Mouse (Mus musculus) MEL (cell line): ENCODE measurements around the gene Mrps18a.
A peak's percentile ranks its signal among the peaks of the same experiment; 100 is the strongest.

Experiments
- CTCF ChIP-seq, 3 experiments: IDR thresholded peaks in 2 of 3; conservative IDR thresholded peaks in 1 of 3; 2 replicates each; pipeline ENCODE4 v1.5.1; 2011 to 2012; ENCODE audit warnings: low read length in 3 of 3, low read depth in 2 of 3, mild to moderate bottlenecking in 2 of 3, improper control_type of control experiment in 1 of 3, inconsistent platforms in 1 of 3, mixed read lengths in 1 of 3, moderate library complexity in 1 of 3; ENCODE audit not compliant: control insufficient read depth in 1 of 3, insufficient read depth in 1 of 3, poor library complexity in 1 of 3, severe bottlenecking in 1 of 3
- E2F4 ChIP-seq: IDR thresholded peaks from 2 replicates; pipeline ENCODE4 v1.6.1; 2011; ENCODE audit warnings: low read depth, low read length, improper control_type of control experiment, borderline replicate concordance
- EP300 ChIP-seq, 2 experiments: IDR thresholded peaks; 2 replicates each; pipeline ENCODE4 v1.6.1; 2011; ENCODE audit warnings: improper control_type of control experiment in 2 of 2, low read length in 2 of 2, low read depth in 1 of 2, mild to moderate bottlenecking in 1 of 2
- GABPA ChIP-seq: IDR thresholded peaks from 2 replicates; pipeline ENCODE4 v1.6.1; 2012; ENCODE audit warnings: low read depth, mild to moderate bottlenecking, inconsistent platforms, low read length, improper control_type of control experiment, moderate library complexity
- POLR2A ChIP-seq, 2 experiments: IDR thresholded peaks; 2 replicates each; pipeline ENCODE4 v1.6.1; 2011 to 2012; ENCODE audit warnings: low read length in 2 of 2, mild to moderate bottlenecking in 2 of 2, control low read depth in 1 of 2, improper control_type of control experiment in 1 of 2, low read depth in 1 of 2, moderate library complexity in 1 of 2; ENCODE audit not compliant: control insufficient read depth in 1 of 2, insufficient read depth in 1 of 2, poor library complexity in 1 of 2
- RAD21 ChIP-seq: IDR thresholded peaks from 2 replicates; pipeline ENCODE4 v1.6.1; 2011; ENCODE audit warnings: mild to moderate bottlenecking, low read depth, low read length, improper control_type of control experiment

DNA sequence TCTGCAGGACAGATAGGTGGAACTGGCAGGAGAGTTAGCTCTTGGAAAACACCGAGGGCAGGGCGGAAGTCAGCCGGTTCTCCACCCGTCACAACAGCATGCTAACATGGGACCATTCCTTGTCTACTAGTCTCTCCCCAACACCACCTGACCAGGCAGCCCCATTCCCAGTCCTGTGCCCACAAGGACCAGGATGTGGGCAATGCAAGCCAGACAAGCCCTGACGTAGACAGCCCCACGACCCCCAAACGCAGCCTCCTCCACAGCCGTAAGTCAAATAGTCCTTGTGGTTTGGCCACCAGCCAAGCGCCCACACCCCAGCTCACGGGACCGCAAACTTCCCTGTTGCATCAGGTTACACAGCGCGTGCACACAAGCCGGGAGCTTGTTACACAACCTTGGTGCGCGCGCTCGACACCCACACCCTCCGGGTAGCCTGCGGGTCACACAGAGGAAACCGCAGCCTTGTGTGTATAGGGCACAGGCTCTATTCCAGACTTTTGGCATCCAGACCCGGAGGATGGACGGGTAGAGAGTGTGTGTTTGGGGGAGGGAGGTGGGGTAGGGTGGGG is 37.0 kb upstream of the Mrps18a start:
- TF ChIP-seq CTCF (IDR thresholded peaks at IDR 0.05 in 2 of 3, conservative IDR thresholded peaks at IDR 0.05 in 1 of 3; ENCODE audit: control insufficient read depth in 1 of 3, insufficient read depth in 1 of 3, low read depth in 2 of 3, low read length in 3 of 3, poor library complexity in 1 of 3, severe bottlenecking in 1 of 3) (no peak), POLR2A (IDR thresholded peaks at IDR 0.05; ENCODE audit: control insufficient read depth in 1 of 2, insufficient read depth in 1 of 2, low read depth in 1 of 2, low read length in 2 of 2, poor library complexity in 1 of 2) (peak in 1 of 2 experiments; percentile 55; a peak in 1 of 4 replicates), GABPA (no peak), RAD21 (no peak), EP300 (IDR thresholded peaks at IDR 0.05; ENCODE audit: low read depth in 1 of 2, low read length in 2 of 2) (peak; percentile 69 to 89), E2F4 (no peak)
